Mouse (Mus musculus) embryonic fibroblast, embryonic 13.5 days (primary cell): Measurements from ENCODE around the gene Slc27a2. TPM values are rescaled to one million over a fixed set of nuclear protein-coding genes. Genes with fewer than 3 reads are reported as not detected.

Source experiments
- H3K27ac ChIP-seq: 2 replicates; pipeline ENCODE4 v1.5.1; 2012; ENCODE audit warnings: low read length, control low read depth, inconsistent platforms; ENCODE audit not compliant: insufficient read depth
- H3K4me1 ChIP-seq: 2 replicates; pipeline ENCODE4 v1.6.1; 2011; ENCODE audit warnings: low read length; ENCODE audit not compliant: control insufficient read depth, insufficient read depth
- H3K4me3 ChIP-seq: 2 replicates; pipeline ENCODE4 v1.5.1; 2011; ENCODE audit warnings: mild to moderate bottlenecking, control low read depth, low read length; ENCODE audit not compliant: insufficient read depth
- CTCF ChIP-seq: IDR thresholded peaks from 2 replicates; pipeline ENCODE4 v1.5.1; 2011; ENCODE audit warnings: mild to moderate bottlenecking, control low read depth, low read length, moderate library complexity, borderline replicate concordance; ENCODE audit not compliant: insufficient read depth
- POLR2A ChIP-seq: IDR thresholded peaks from 2 replicates; pipeline ENCODE4 v1.6.1; 2011; ENCODE audit warnings: low read depth, mild to moderate bottlenecking, control low read depth, low read length, moderate library complexity
- polyA plus RNA-seq: library from polyadenylated mRNA; stranded (reverse); fragments of >200 nt; gene quantifications from 2 replicates; pipeline ENCODE4 v1.2.4, GENCODE M21; 2011; ENCODE audit warnings: low read depth; ENCODE audit not compliant: missing spikeins, insufficient read length

The Slc27a2 gene
- polyA plus RNA-seq, 1 experiment, result not detected

DNA sequence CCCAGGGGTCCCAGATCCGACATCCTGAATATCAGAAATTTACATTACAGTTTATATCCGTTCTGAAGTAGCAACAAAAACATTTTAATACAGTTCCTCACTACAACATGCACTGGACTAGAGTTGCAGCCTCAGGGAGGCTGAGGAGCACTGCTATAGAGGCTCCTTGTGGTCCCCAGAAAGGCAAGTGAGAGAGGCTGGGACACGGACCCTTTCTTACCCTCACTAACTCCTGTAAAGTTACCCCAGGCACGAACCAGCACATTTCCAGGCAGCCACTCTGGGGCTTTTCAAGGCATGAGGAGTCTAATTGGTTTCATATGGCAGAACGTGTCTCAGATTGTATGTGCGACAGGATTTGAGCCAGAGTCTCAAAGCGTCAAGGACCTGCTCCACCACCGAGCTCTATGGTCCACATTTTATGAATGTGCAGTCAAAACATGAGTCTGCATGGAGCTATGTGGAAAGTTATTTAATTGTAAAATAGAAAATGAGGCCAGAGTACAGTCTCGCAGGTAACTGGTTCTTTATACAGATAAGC lies 76.3 kb downstream of the Slc27a2 start:
- H3K4me1 ChIP-seq, result no peaks in the 10 kb centered on the region
- H3K4me3 ChIP-seq, result no peak overlapping the region
- TF ChIP-seq POLR2A (no peak), CTCF (no peak)
- no peak overlapping the region for H3K27ac ChIP-seq

DNA sequence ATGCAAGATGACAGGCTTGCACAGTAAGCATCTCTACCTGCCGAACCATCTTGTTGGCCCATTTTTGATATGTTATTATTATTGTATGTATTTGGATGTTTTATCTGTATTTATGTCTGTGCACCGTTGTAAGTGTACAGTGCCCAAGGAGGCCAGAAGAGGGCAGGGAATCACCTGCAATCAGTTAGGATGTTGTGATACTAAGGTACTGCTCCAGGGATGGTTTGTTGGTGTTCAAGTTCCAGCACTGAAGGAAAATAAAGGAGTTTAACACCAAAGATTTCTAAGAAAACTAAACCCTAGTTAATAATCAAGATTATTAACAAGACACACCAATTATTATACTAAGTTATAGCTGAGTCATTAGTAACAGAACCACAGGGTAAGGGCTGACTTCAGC lies 81.0 kb downstream of the Slc27a2 start:
- H3K4me3 ChIP-seq, result no peak overlapping the region
- H3K27ac ChIP-seq, result no peak overlapping the region
- no peak for TF ChIP-seq POLR2A
- no peak for TF ChIP-seq CTCF
- H3K4me1 ChIP-seq, result no peaks in the 10 kb centered on the region

DNA sequence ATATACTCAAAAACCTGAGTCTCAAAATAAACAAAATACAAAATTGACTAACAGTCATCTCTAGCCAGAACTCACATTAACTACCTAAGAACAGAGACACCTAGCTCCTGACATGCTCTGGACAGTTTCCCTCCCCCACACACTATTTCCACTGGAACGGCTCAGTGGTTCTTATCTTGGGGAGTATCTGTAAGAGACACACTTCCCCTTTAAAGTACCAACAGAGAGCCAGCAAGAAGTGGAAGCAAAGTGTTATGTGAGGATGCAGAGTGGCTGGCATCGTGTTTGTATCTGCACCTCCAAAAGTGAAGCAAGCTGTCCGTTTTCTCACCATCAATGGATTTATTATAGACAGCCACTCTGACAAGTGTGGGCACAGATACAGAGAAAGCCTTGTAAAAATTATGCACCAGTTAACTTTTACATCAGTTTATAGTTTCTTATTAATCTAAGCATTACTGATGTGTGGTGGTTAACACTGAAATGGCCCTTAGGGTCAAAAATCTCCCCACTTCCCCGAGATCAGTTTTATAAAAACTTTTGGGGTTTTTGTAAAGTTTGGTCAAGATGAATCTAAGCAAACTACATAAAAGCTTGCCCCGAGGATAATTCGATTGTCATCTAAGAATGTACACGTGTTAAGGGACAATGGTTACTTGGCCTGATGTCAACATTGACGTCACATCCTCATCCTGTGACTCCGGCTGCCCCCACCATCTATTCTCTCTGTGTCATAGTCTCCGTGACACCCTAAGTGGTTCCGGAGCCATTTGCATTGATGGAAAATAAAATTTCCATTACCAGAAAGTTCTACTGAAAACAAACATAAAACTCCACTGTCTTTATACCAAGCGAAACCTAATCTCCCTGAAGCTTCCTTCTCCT lies 84.0 kb downstream of the Slc27a2 start:
- Histone ChIP-seq H3K4me3 (no peak overlapping the region), H3K27ac (no peak overlapping the region), H3K4me1 (no peaks in the 10 kb centered on the region)
- TF ChIP-seq POLR2A, result no peak
- TF ChIP-seq CTCF, result no peak

Other genes starting within 250 kb of the Slc27a2 start
- 0.67 and 1.3 TPM in 2 replicates for gene Atp8b4, start 51.7 kb upstream of the Slc27a2 start, polyA plus RNA-seq
- gene Hdc, start 66.9 kb downstream of the Slc27a2 start, polyA plus RNA-seq, result not detected in 2 replicates
- 37.2 and 44.9 TPM in 2 replicates for gene Gabpb1, start 123.9 kb downstream of the Slc27a2 start, polyA plus RNA-seq
- 59.9 and 69.7 TPM in 2 replicates for gene Usp8, start 154.9 kb downstream of the Slc27a2 start, polyA plus RNA-seq
- gene Usp50, start 231.1 kb downstream of the Slc27a2 start, polyA plus RNA-seq, result 4.8 and 6.0 TPM in 2 replicates